Mouse (Mus musculus) CD4-positive helper T cell, adult 2 months (primary cell): ENCODE results near the gene Olfr1511.
"Not testable (repeated sequence)": the region's sequence is repeated elsewhere in the genome, so short reads cannot be mapped to it uniquely, and the experiment has no call there.

ENCODE experiments used
- DNase-seq: peaks from one replicate; pipeline ENCODE4 v3.0.0-alpha.2; 2012; ENCODE audit warnings: low read depth, missing footprints, low spot score

Gene Olfr1511

GRCm38 (mm10) chr14:52397279-52397678 lies at the start of gene Olfr1511:
Olfr1511 (minus strand) TSS chr14:52397379.
- DNase-seq: no peak

- no peak for DNase-seq
Observed at GRCm38 (mm10) chr14:52442690-52443089, 45.5 kb upstream of the Olfr1511 start, which contains the start of gene Olfr1509. Olfr1509 (plus strand) TSS chr14:52442990.

- DNase-seq: peak; percentile 56
Observed at GRCm38 (mm10) chr14:52427686-52428085, 30.5 kb upstream of the Olfr1511 start.

GRCm38 (mm10) chr14:52414273-52414672 lies 17.1 kb upstream of the Olfr1511 start, which contains the start of gene Olfr1510:
Olfr1510 (minus strand) TSS chr14:52414373.
- no peak for DNase-seq

GRCm38 (mm10) chr14:52410142-52410919 lies 13.2 kb upstream of the Olfr1511 start:
- not testable (repeated sequence) for DNase-seq

- DNase-seq: not testable (repeated sequence)
Observed at GRCm38 (mm10) chr14:52390084-52390848, 6.9 kb downstream of the Olfr1511 start.

- DNase-seq: no peak
Observed at GRCm38 (mm10) chr14:52379068-52379467, 18.1 kb downstream of the Olfr1511 start, which contains the start of gene Olfr1512. Olfr1512 (minus strand) TSS chr14:52379168.

- DNase-seq: no peak
Observed at GRCm38 (mm10) chr14:52368741-52369140, 28.4 kb downstream of the Olfr1511 start.

GRCm38 (mm10) chr14:52356308-52356707 lies 40.9 kb downstream of the Olfr1511 start, which contains the start of gene Olfr1513:
Olfr1513 (minus strand) TSS chr14:52356408.
- DNase-seq: no peak
